ENCODE assay signal across 7 mouse cellular contexts in genomic region chr4:133864380-133864981, GRCm38 (mm10). TPM values are rescaled to one million over a fixed set of nuclear protein-coding genes. Genes with fewer than 3 reads are reported as not detected.
DNase-seq lines count a peak whose midpoint lies in the region; ATAC-seq and TF ChIP-seq lines count a peak whose summit lies in the region.

No protein-coding gene starts in this region.

- 62% methylated on average over 13 of the region's 13 CpGs for WGBS in neural tube, embryonic 11.5 days
- WGBS in embryonic facial prominence, embryonic 12.5 days, result 56% methylated on average over 13 of the region's 13 CpGs
- 65% methylated on average over 13 of the region's 13 CpGs for WGBS in lung, adult 2 months

- H3K36me3 ChIP-seq in neural tube, embryonic 11.5 days (ENCODE audit: control insufficient read depth, insufficient read depth, low read length), result no peaks in the 10 kb centered on the region
- H3K36me3 ChIP-seq in embryonic facial prominence, embryonic 12.5 days, result peaks cover 47% of the 10 kb centered on the region

- H3K4me3 ChIP-seq in neural tube, embryonic 11.5 days (ENCODE audit: low read depth, low read length), result no peak overlapping the region
- H3K4me3 ChIP-seq in embryonic facial prominence, embryonic 12.5 days, result no peak overlapping the region
- no peak overlapping the region for H3K4me3 ChIP-seq in lung, adult 2 months (replicated peaks; ENCODE audit: extremely low read depth, low read depth, low read length)

- H3K9ac ChIP-seq in neural tube, embryonic 11.5 days (ENCODE audit: low read length), result peak overlapping the region; percentile 44
- H3K9ac ChIP-seq in embryonic facial prominence, embryonic 12.5 days, result no peak overlapping the region

- H3K9me3 ChIP-seq in neural tube, embryonic 11.5 days (ENCODE audit: control insufficient read depth, low read length), result no peaks in the 10 kb centered on the region
- no peaks in the 10 kb centered on the region for H3K9me3 ChIP-seq in embryonic facial prominence, embryonic 12.5 days

- no peaks in the 10 kb centered on the region for H3K27me3 ChIP-seq in neural tube, embryonic 11.5 days (ENCODE audit: control insufficient read depth, insufficient read depth, low read length)
- H3K27me3 ChIP-seq in embryonic facial prominence, embryonic 12.5 days, result no peaks in the 10 kb centered on the region

- peak; percentile 25 for DNase-seq in neural tube, embryonic 11.5 days (ENCODE audit: low spot score)
- no peak for DNase-seq in neural tube, embryonic 10.5 days (ENCODE audit: extremely low spot score, low spot score)
- peak; percentile 39 to 51 for DNase-seq in kidney, adult 8-10 months
- peak; percentile 11 for DNase-seq in retina, postnatal 7 days (ENCODE audit: low read depth, low spot score)
- DNase-seq in thymus, postnatal 25 days, result no peak
- DNase-seq in lung, adult 2 months, result no peak

- TF ChIP-seq POLR2A in lung, adult 2 months (IDR thresholded peaks at IDR 0.05; ENCODE audit: borderline replicate concordance, extremely low read depth, low read depth, low read length), result no peak

- TF ChIP-seq CTCF in lung, adult 2 months (IDR thresholded peaks at IDR 0.05; ENCODE audit: insufficient read depth, low read length), result no peak

- H3K4me1 ChIP-seq in neural tube, embryonic 11.5 days (ENCODE audit: control insufficient read depth, insufficient read depth, low read length), result no peaks in the 10 kb centered on the region; the same call in 1 of the 2 replicates
- H3K4me1 ChIP-seq in embryonic facial prominence, embryonic 12.5 days, result 0 out of 2 replicates have a peak, but pooled peaks cover 7% of the 10 kb centered on the region
- H3K4me1 ChIP-seq in lung, adult 2 months (ENCODE audit: control insufficient read depth, insufficient read depth, low read length), result no peaks in the 10 kb centered on the region

- no peak for ATAC-seq in neural tube, embryonic 11.5 days (ENCODE audit: insufficient read depth, low FRiP score, low TSS enrichment)
- ATAC-seq in embryonic facial prominence, embryonic 12.5 days (ENCODE audit: insufficient number of reproducible peaks, insufficient read depth, low FRiP score, low TSS enrichment), result no peak

- 0 out of 2 replicates have a peak overlapping the region, but pooled peaks have one; percentile 62 for H3K27ac ChIP-seq in neural tube, embryonic 11.5 days (ENCODE audit: low read depth, low read length)
- H3K27ac ChIP-seq in embryonic facial prominence, embryonic 12.5 days, result peak overlapping the region; percentile 58

- no peak overlapping the region for H3K4me2 ChIP-seq in neural tube, embryonic 11.5 days (ENCODE audit: low read depth)
- no peak overlapping the region for H3K4me2 ChIP-seq in embryonic facial prominence, embryonic 12.5 days (replicated peaks)

RNA-seq across cellular contexts. Expression of gene Rps6ka1, which starts 23.1 kb away (rescaled TPM):
- polyA plus RNA-seq in neural tube, embryonic 11.5 days (2014; fragmentation: Nextera tagmentation; extraction: Ambion mirVana), result 30.0 and 33.5 TPM in 2 replicates
- 50.8 and 52.0 TPM in 2 replicates for polyA plus RNA-seq in embryonic facial prominence, embryonic 12.5 days (2016; fragmentation: Nextera tagmentation; extraction: Ambion mirVana)
- polyA plus RNA-seq in lung, adult 2 months (2012; rRNA removed), result 57.2 and 65.6 TPM in 2 replicates

Comparison
In these comparisons a context has a peak if more than half of its experiments do, and no peak if none do; other contexts are left out.
1. DNase-seq: peak in neural tube, embryonic 11.5 days (single experiment), kidney, adult 8-10 months (2 of 2) and retina, postnatal 7 days (single experiment); none in neural tube, embryonic 10.5 days (single experiment), thymus, postnatal 25 days (single experiment) and lung, adult 2 months (single experiment).